ENCODE assay signal across 33 mouse cellular contexts in the genomic region with DNA sequence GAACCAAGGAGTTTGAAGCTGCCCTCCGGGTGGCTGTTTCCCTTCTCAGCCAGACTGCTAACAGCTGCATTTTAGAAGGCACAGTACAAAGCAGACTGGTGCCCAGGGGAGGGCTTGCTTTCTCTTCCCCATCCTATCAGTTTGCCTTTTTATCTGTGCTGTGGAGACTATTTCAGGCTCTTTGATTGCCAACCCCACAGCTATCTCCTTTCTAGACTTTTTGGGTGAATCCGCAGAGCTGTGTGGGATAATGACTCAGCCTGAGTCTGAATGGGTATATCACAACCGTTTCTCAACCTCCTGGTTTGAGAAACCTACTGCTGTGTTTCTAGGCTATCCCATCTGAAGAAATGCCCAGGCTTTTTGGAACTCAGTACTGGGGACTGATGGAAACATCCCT. TPM values are rescaled to one million over a fixed set of nuclear protein-coding genes. Genes with fewer than 3 reads are reported as not detected.
DNase-seq lines count a peak whose midpoint lies in the region; ATAC-seq and TF ChIP-seq lines count a peak whose summit lies in the region.
"Had no signal": no experiment of that assay in that cellular context is flagged by ENCODE, and none has a peak within 500 bp of the region (broad histone marks: within the 10 kb centered on the region; RNA-seq: fewer than 3 reads in every experiment).

No protein-coding gene starts in this region.

- ATAC-seq in granulocyte monocyte progenitor cell, adult 5-6 weeks (replicated peaks; ENCODE audit: poor library complexity, severe bottlenecking) = peak; percentile 33; the same call in 1 of the 2 replicates
- ATAC-seq: forebrain, embryonic 13.5 days; hindbrain, embryonic 16.5 days had no signal

- no peak for TF ChIP-seq POLR2A in cerebellum, adult 2 months (IDR thresholded peaks at IDR 0.05; ENCODE audit: borderline replicate concordance, insufficient read depth, low read length)

- no peak overlapping the region for H3K4me3 ChIP-seq in left cerebral cortex, adult 2 months
- no peak overlapping the region for H3K4me3 ChIP-seq in cerebellum, adult 2 months (replicated peaks; ENCODE audit: insufficient read depth, low read depth, low read length)
- H3K4me3 ChIP-seq: embryonic facial prominence, embryonic 10.5 days; embryonic facial prominence, embryonic 15.5 days; forebrain, embryonic 13.5 days; kidney, embryonic 15.5 days; limb, embryonic 12.5 days; lung, embryonic 15.5 days; neural tube, embryonic 15.5 days had no signal

- TF ChIP-seq CTCF in left cerebral cortex, adult 2 months (IDR thresholded peaks at IDR 0.05) = no peak
- TF ChIP-seq CTCF in cerebellum, adult 2 months (IDR thresholded peaks at IDR 0.05; ENCODE audit: borderline replicate concordance, insufficient read depth, low read depth, low read length) = no peak

- DNase-seq in left cerebral cortex, adult 2 months (ENCODE audit: extremely low spot score in 1 of 2, low spot score in 2 of 2) = peak in 1 of 2 experiments; percentile 23
- DNase-seq in left cerebral cortex, postnatal 4 days = no peak
- DNase-seq in right cerebral cortex, postnatal 25 days = peak; percentile 26
- DNase-seq in right cerebral cortex, postnatal 10 days (ENCODE audit: low spot score in 2 of 2) = no peak
- no peak for DNase-seq in T-cell, adult 2 months (ENCODE audit: low spot score)
- DNase-seq in cerebellum, adult 2 months = no peak
- DNase-seq: adrenal gland, postnatal 14 days; cerebellum, adult 11-12 months; cerebellum, postnatal 10 days; gastrocnemius, postnatal 10 days; heart, postnatal 14 days; kidney, adult 18-20 months; kidney, postnatal 25 days; lung, postnatal 36 days; midbrain, embryonic 14.5 days; spleen, adult 18-20 months; thymus, postnatal 25 days had no signal

- 77% methylated on average over 3 of the region's 3 CpGs for WGBS in cerebellum, adult 2 months

- no peaks in the 10 kb centered on the region for H3K27me3 ChIP-seq in cerebellum, adult 2 months (ENCODE audit: control insufficient read depth, insufficient read depth, low read length)
- H3K27me3 ChIP-seq: CH12.LX; embryonic facial prominence, embryonic 15.5 days; limb, embryonic 12.5 days; lung, embryonic 15.5 days; neural tube, embryonic 15.5 days had no signal

- H3K27ac ChIP-seq in left cerebral cortex, adult 2 months = peak overlapping the region; percentile 49; the same call in 1 of the 2 replicates
- H3K27ac ChIP-seq in cerebellum, adult 2 months (ENCODE audit: insufficient read depth, low read length) = no peak overlapping the region
- H3K27ac ChIP-seq: embryonic facial prominence, embryonic 10.5 days; embryonic facial prominence, embryonic 15.5 days; forebrain, embryonic 13.5 days; kidney, embryonic 15.5 days; limb, embryonic 12.5 days; lung, embryonic 15.5 days; neural tube, embryonic 15.5 days had no signal

- H3K4me1 ChIP-seq in cerebellum, adult 2 months (ENCODE audit: control insufficient read depth, insufficient read depth, low read length) = peaks cover 5% of the 10 kb centered on the region; the same call in 1 of the 2 replicates
- H3K4me1 ChIP-seq: lung, embryonic 15.5 days had no signal

- intact Hi-C loops in left cerebral cortex, adult 2 months (cut with DNase I) = no loop called here
- intact Hi-C loops in left cerebral cortex, postnatal 4 days (cut with DNase I) = no loop called here

RNA-seq across cellular contexts. Expression of a gene that starts 27.5 kb away (rescaled TPM):
- total RNA-seq in left cerebral cortex, adult 2 months (2021) = 1 to 10 TPM; 1.4 to 2.4 TPM
- 1 to 10 TPM in 1 of 2 experiments, under 1 TPM in 1; 0.76 to 1.4 TPM for total RNA-seq in left cerebral cortex, postnatal 4 days (2021)
- not detected in 2 replicates for total RNA-seq in granulocyte monocyte progenitor cell, adult 5-6 weeks (2014; fragmentation: Nextera tagmentation)
- not detected in 2 replicates for total RNA-seq in granulocyte monocyte progenitor cell, adult 5-6 weeks (2017)
- polyA plus RNA-seq in cerebellum, adult 2 months (2012; rRNA removed) = 1.4 TPM in 2 replicates
- total RNA-seq: adrenal gland, postnatal 14 days; ES-E14; megakaryocyte-erythroid progenitor cell, adult 5-6 weeks had no signal
- polyA plus RNA-seq: C2C12; embryonic facial prominence, embryonic 10.5 days; intestine, embryonic 14.5 days; limb, embryonic 12.5 days; liver, embryonic 11.5 days; liver, embryonic 16.5 days had no signal
